Mouse (Mus musculus) ovary, postnatal 14 days (tissue): ENCODE measurements around the gene Bves.
"Not testable (repeated sequence)": the region's sequence is repeated elsewhere in the genome, so short reads cannot be mapped to it uniquely, and the experiment has no call there.

ENCODE experiments used
- DNase-seq: peaks from one replicate; pipeline ENCODE4 v3.0.0; 2022; ENCODE audit warnings: low spot score

The Bves gene

DNA sequence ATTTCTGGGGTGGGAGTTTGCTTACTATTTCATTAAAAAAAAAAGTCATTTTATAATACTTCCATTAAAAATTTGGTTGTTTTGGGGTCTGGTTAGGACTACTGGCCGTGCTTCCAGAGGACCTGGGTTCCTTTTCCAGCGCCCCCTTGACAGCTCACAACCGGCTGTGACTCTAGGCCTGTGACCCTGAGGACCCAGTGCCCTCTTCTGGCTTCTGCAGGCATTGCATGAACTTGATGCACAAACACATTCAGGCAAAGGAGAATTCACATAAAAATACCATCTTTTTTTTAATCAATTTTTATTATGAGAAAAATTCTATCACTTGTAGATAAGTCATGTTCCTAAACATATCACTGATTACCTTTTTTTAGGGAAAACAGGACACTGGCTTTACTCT lies 12.6 kb downstream of the Bves start:
- DNase-seq: not testable (repeated sequence)

DNA sequence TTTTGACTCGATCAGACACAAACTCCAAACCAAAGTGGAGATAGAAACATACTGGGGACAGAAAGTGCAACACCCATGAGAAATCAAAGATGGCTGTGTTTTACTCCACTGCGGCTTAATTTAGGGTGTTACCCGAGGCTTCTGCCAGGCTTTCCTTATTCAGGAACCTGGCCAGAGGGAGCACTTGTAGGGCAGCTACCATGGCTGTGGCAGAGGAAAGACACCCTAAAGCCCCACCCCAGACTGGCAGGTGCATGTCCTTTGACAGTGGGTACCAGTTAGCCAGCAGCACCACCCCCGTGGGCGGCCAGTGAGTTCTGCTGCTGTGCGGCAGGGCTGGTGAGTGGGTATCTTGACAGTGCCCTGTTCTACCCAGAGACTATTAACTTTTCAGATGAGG lies 20.5 kb downstream of the Bves start:
- DNase-seq: no peak

DNA sequence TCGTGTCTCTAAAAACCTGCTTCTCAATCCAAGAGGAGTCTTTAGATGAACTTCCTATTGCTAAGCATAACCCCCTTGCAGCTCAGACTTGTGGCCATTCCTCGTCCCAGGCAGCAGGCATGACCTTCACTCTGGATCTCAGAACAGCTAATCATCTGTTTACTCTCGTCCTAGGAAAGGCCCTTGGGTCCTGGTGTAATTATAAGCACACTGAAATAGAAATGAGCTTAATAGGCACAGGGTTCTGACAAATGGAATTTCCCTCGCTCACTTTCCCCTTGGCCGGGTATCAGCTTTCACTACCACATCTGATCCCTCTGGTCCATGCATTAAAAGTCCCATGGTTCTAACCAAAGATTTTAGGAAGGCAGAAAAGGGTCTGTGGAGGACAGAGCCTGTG lies 27.8 kb downstream of the Bves start:
- no peak for DNase-seq

DNA sequence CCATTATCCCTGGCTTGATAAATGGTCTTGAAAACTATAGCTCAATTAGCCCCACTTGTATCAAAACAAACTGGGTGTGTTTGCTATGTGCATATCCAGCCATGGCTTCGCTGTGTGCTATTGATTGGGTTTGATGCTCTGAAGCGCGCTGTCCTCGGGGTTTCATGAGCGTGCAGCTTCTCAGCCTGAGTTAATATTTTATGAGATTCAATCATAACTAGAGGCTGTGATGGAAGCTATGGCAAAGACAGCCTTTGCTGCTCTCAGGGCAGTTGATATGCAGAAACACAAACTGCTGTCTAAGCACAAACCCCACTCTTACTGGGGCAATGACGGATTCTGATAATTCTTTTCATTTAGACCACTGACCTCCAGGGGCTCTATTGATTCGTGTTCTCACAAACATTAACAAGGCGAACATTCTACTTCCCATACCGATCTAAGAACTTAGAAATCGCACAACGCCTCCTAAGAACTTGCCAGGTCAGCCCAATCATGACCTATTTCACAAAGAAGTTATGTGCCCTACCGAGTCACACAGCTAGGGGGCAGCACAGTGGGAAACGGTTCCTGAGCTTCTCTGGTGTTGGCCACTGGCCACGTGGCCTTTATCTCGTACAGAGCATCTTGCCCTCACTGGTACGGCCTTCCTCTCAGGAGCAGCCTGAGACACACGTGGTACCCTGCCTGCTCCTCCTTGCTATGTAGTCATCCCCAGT lies 31.6 kb downstream of the Bves start:
- DNase-seq: no peak

DNA sequence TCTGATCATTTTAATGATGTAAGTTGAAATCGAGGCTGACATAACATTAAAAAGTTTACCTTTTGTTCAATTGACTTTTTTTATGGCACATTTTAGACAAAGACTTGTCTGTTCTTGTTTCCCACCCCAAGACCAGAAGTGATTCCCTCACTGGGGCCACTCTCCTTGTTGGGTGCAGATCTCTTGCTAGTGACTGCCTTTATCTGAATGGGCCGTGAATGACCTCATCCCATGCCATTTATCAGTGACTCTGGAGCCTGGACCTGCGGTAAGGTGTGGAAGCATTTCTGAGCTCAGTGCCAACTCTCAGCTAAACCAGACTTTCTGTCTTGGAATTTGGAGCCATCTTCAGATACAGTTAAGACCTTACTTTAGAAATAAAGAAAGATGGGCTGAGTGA lies 34.1 kb downstream of the Bves start:
- DNase-seq: no peak

DNA sequence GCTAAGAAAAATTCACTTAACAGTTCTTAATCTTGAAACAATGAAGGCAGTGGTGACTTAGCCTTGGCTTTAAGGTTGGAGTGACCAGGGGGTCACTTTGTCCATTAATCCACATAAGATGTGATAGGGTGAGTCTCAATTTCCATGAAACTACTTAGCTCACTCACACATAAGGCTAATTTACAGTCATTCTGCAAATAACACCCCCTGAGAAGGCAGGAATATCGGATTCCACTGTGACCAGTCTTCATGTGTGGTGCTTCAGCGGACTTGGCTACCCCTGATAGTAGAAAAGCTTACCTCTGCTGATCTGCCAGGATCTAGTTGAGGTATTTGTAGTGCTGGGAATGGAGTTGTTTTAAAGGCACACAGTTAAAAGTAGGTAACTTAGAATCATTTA lies 35.0 kb downstream of the Bves start:
- DNase-seq: no peak

DNA sequence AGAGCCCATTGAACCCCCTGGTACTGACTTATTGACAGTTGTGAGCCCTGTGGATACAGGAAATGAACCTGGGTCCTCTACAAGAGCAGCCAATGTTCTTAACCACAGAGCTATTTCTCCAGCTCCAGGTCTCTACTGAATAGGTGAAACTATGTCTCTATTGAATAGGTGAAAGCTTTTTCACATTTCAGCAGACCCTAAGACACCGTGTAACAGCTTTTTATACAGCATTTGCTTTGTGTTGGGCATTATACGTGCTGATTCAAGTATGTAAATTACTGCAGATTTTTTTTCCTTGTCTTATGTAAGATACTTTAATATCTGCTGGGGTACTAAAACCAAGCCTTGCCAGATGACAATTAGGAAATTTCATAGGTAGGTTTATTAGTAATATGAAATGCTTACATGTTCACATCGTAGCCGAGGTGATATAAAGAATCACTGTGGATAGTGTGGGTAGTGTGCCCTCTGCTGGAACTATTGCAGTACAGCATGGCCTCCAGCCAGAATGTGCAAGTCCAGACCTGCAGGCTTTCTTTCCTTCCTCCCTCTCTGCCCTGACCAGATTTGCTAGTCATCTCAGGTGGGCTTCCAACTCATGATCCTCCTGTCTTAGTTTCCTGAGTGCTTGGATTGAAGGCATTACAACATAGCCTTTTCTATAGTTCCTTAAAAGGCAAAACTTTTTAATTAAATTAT lies 37.6 kb downstream of the Bves start:
- peak; percentile 58 for DNase-seq

DNA sequence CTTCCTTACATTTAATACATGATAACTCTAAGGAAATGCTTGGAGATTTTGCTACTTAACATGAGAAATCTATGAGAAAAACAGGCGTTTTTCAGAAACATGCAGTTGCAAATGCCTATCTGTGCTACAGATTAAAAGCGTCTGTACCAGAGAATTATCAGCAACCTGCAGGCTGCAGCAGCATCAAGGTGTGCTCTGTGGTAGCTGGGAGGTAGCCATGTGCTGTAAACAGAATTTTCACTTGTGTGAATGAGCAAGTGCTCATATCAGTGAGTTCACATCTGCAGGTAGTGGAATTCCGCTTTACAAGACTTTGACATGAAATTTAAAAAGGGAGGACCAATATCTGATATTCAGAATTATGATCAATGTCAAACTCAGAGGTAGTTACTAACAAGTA lies 42.7 kb downstream of the Bves start:
- no peak for DNase-seq

DNA sequence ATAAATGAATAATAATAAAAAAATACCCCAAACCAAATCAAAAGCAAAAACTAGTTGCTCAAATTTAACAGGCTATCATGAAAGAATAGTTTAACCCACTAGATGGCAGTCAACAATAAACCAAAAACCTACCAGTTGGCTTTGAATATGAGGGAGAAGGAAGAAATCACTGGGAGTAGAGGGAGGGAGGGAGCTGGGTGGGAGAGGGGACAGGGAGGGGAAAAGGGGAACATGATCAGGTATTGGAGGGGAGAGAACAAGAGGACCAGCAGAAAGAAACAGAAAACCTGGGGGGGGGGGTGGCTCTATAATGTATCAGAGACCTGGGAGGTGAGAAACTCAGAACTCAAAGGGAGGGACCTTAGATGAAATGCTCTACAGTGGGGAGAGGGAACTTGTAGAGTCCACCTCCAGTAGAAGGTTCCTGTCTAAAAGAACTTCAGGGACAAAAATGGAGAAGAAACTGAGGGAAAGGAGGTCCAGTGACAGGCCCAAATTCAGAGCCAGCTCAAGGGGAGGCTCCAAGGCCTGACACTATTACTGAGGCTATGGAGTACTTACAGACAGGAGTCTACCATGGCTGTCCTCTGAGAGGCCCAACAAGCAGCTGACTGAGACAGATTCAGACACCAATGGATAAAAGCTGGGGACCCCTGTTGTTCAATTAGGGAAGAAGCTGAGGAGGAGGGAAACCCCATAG lies 46.5 kb downstream of the Bves start:
- no peak for DNase-seq

DNA sequence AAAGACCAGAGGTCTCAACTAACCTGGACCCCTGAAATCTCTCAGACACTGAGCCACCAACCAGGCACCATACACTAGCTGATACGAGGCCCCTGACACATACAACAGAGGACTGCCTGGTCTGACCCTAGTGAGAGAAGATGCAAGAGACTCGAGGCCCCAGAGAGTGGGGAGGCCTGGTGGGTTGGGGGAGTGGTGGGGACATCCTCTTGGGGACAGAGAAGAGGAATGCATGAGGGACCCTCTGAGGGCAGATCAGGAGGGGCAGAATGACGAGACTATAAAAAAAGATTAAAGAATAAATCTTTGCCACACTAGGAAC lies 47.0 kb downstream of the Bves start:
- DNase-seq: no peak

DNA sequence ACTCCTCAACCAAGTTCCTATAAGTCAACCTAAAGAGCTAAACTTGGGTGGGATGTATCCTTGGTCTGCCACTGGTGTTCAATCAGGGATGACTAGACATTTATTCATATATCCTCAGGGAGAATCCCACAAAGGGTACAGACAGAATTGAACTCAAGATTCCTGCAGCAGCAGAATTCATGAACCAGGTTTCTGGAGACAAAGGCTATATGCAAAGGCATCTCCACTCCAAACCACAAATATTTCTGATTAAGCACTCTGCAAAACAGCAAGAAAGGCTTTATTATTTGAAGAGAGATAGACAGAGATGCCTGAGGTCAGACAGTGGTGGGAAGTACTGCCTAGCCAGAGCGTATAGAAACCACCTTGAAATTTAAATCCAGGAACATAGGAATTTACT lies 62.6 kb downstream of the Bves start:
- no peak for DNase-seq

DNA sequence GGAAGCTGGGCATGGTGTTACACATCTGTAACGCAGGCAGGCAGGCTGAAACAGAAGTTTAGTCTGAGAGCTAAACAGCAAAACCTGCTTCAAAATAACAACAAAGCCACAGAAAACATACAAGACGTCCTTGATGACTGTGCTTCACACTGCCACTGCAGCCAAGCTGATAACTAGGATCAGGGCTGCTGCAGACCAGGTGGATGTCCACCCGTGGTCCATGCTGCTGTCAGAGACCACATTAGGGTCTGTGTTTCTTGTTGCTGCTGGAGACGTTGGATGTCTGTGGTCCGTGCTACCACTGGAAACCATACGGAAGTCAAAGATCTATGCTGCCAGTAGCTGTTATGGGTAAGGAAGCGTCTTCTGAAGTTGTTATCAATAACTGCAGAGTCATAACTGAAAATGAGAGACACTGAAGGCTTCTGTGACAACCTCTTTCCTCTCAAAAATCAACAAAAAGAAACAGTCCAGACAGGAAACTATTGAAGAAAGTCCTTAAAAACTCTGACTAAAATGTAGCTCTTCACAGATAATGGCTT lies 64.2 kb downstream of the Bves start:
- no peak for DNase-seq

DNA sequence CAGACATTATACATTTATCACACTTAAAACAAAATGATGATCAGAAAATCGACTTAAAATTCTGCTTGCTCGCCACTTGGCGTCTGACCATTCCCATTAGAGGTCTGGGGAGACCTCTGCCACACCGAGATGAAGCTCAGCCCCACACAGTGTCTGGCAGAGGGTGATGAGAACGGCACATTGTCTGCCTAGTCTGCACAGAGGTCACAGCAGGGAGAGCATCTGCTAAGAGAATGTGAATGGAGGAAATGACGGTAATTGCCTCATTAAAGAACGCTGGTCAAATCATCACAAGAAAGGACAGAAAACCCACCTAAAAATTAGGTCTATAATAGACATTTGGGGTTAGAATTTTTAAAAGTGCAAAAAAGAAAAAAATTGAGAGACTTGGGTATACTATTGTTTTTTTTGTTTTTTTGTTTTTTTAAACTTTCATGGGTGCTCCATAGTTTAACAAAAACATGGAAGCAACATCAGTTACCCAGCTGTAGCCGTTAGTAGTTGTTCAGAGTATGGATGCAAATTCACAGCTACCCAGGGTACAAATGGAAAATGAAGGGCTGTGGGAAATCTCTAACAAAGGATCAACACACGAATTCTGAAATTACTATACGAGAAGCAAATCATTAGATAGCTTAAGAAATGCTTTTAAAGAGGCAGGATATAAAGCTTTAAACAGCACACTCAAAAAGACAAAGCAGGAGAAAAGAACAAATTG lies 75.2 kb downstream of the Bves start:
- no peak for DNase-seq

DNA sequence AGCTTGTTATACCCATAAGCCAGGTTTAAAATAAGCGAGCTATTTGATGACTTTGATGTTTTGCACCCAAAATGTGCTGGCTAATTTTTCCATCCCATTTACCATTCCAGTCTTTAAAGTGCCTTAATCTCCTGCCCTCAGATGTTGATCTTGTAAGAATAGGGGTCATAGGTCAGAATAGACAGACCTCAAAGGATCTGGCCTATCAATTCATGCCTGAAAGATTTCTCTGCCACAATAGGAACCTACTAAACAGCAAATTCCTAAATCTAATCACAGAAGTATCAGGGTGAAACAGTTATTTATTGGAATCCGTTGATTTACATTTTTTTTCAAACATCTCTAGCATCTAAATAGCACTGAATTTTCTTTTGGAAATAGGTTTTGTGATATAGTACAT lies 76.2 kb downstream of the Bves start:
- DNase-seq: no peak

DNA sequence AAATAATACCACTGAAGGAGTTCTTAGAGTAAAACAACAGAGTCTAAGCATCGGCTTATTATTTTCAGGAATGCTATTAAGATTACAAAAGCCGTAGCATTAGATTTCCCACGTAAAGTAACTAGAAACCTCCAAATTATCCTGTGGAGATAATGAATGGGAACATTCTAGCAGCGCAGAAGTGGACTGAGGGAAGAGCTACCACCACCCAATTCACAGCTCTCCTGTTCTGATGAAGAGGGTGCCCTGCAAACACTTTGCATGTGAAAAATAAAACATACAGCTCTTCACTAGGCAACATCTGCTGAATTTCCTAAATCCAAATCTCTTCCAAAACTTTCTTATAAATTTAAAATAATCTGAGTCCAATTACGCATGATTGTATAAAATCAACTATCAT lies 76.6 kb downstream of the Bves start:
- DNase-seq: no peak
